Mouse (Mus musculus) forebrain, embryonic 11.5 days (tissue): ENCODE data around the gene Ugcg. TPM values are rescaled to one million over a fixed set of nuclear protein-coding genes. Genes with fewer than 3 reads are reported as not detected.

Source experiments
- ATAC-seq: fragments of 200-750 bp; cut with Nextera tagmentation; replicated peaks from 2 replicates; pipeline ENCODE4 v1.8.0; 2017; ENCODE audit warnings: moderate TSS enrichment; ENCODE audit not compliant: low FRiP score
- DNase-seq: peaks from one replicate; pipeline ENCODE4 v3.0.0-alpha.2; 2017; ENCODE audit warnings: low spot score
- H3K27ac ChIP-seq: fragments of 300-500 bp; sonication (generic); 2 replicates; pipeline ENCODE4 v1.5.1; 2014; ENCODE audit warnings: low read depth, low read length
- H3K27me3 ChIP-seq: fragments of 300-500 bp; sonication (generic); 2 replicates; pipeline ENCODE4 v1.6.1; 2014; ENCODE audit warnings: mild to moderate bottlenecking, low read length, mixed read lengths; ENCODE audit not compliant: control insufficient read depth, insufficient read depth
- H3K36me3 ChIP-seq: fragments of 300-500 bp; sonication (generic); 2 replicates; pipeline ENCODE4 v1.6.1; 2014; ENCODE audit warnings: mild to moderate bottlenecking, low read length, moderate library complexity, mixed read lengths; ENCODE audit not compliant: control insufficient read depth, insufficient read depth
- H3K4me1 ChIP-seq: fragments of 300-500 bp; sonication (generic); replicated peaks from 2 replicates; pipeline ENCODE4 v1.6.1; 2014; ENCODE audit warnings: low read length, mixed read lengths; ENCODE audit not compliant: control insufficient read depth, insufficient read depth
- H3K4me2 ChIP-seq: fragments of 300-500 bp; sonication (generic); 2 replicates; pipeline ENCODE4 v1.6.1; 2014; ENCODE audit warnings: low read depth, mild to moderate bottlenecking, low read length, moderate library complexity, mixed read lengths; ENCODE audit not compliant: severe bottlenecking
- H3K4me3 ChIP-seq: fragments of 300-500 bp; sonication (generic); 2 replicates; pipeline ENCODE4 v1.5.1; 2014; ENCODE audit warnings: low read depth, low read length
- H3K9ac ChIP-seq: fragments of 300-500 bp; sonication (generic); 2 replicates; pipeline ENCODE4 v1.6.1; 2014; ENCODE audit warnings: low read length
- H3K9me3 ChIP-seq: fragments of 300-500 bp; sonication (generic); 2 replicates; pipeline ENCODE4 v1.6.1; 2016; ENCODE audit warnings: low read length, mixed read lengths; ENCODE audit not compliant: control insufficient read depth
- WGBS: fragments of 180-500 bp; shearing (Covaris S2); extraction: QIAGEN DNeasy Blood & Tissue Kit; methylation state at CpG from one replicate; pipeline ENCODE4 v1.1.7; 2014; 5-methylcytosine and 5-hydroxymethylcytosine counted together
- polyA plus RNA-seq: library from polyadenylated mRNA; unstranded; fragments of >200 nt; fragmentation: Nextera tagmentation; extraction: Ambion mirVana; gene quantifications from 2 replicates; pipeline ENCODE4 v1.2.1, GENCODE M21; 2014

Gene Ugcg
- polyA plus RNA-seq, 1 experiment from 2014 or later = 13.0 TPM

GRCm38 (mm10) chr4:59239312-59239728 lies 50.3 kb downstream of the Ugcg start:
- no peak for DNase-seq
- no peak for ATAC-seq
- H3K4me1 ChIP-seq = no peaks in the 10 kb centered on the region
- no peak overlapping the region for H3K4me3 ChIP-seq
- H3K9me3 ChIP-seq = no peaks in the 10 kb centered on the region
- no peaks in the 10 kb centered on the region for H3K36me3 ChIP-seq
- no peak overlapping the region for H3K9ac ChIP-seq
- no peak overlapping the region for H3K27ac ChIP-seq
- 51% methylated on average over 9 of the region's 9 CpGs for WGBS
- no peaks in the 10 kb centered on the region for H3K27me3 ChIP-seq
- no peak overlapping the region for H3K4me2 ChIP-seq

DNA sequence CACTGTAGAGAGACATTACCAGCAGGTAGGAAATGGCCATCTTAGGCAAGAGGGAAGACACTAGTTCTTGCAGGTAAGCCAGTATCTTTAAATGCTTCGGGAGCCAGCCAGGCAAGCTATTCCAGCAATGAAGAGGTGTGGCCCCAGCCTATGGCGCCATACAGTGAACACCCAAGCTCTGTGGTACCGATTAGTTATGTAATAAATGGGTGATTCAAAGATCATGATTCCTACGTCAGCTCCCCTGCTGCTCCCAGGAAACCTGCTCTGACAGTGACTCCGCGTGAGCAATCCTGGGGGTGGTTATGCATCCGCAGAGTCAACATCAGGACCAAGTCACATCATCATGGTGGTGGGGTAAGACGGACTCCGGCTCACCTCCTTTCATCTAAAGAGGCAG lies 51.1 kb downstream of the Ugcg start:
- 95% methylated on average over 9 of the region's 9 CpGs for WGBS
- no peak for ATAC-seq

GRCm38 (mm10) chr4:59241096-59241495 lies 52.0 kb downstream of the Ugcg start:
- no peak overlapping the region for H3K9ac ChIP-seq
- no peak for DNase-seq
- no peaks in the 10 kb centered on the region for H3K36me3 ChIP-seq
- H3K27me3 ChIP-seq = no peaks in the 10 kb centered on the region
- no peak overlapping the region for H3K27ac ChIP-seq
- no peak overlapping the region for H3K4me3 ChIP-seq
- ATAC-seq = no peak
- WGBS = over 99% methylated on average over 4 of the region's 4 CpGs
- no peaks in the 10 kb centered on the region for H3K4me1 ChIP-seq
- no peak overlapping the region for H3K4me2 ChIP-seq
- H3K9me3 ChIP-seq = no peaks in the 10 kb centered on the region

More for the DNA sequence above, 51.1 kb downstream of the Ugcg start:
- Histone ChIP-seq H3K4me1 (no peaks in the 10 kb centered on the region), H3K27me3 (no peaks in the 10 kb centered on the region), H3K4me2 (no peak overlapping the region), H3K9ac (no peak overlapping the region), H3K36me3 (no peaks in the 10 kb centered on the region), H3K4me3 (no peak overlapping the region), H3K9me3 (no peaks in the 10 kb centered on the region), H3K27ac (no peak overlapping the region)
- no peak for DNase-seq

DNA sequence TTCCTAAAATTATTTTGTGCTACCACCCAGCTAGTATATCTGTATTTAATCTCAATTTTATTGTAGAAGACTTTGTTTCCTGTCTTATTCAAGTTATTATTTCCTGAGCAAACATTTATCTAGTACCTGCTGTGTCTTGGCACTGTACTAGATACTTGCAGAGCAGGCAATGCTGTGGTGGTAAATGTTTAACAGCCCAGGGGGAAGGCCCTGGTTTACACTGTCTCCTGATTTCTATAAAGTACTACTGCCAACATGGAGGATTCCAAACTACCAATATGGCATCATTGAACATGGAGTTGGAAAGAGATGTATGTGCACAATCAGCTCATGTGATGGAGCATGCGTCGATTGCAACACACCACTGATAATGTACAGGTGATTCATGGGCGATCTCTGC lies 53.2 kb downstream of the Ugcg start:
- no peaks in the 10 kb centered on the region for H3K9me3 ChIP-seq
- no peak for DNase-seq
- no peaks in the 10 kb centered on the region for H3K4me1 ChIP-seq
- H3K4me3 ChIP-seq = no peak overlapping the region
- 92% methylated on average over 3 of the region's 3 CpGs for WGBS
- H3K9ac ChIP-seq = no peak overlapping the region
- no peak for ATAC-seq
- H3K27ac ChIP-seq = no peak overlapping the region
- H3K4me2 ChIP-seq = no peak overlapping the region
- H3K27me3 ChIP-seq = no peaks in the 10 kb centered on the region
- no peaks in the 10 kb centered on the region for H3K36me3 ChIP-seq

DNA sequence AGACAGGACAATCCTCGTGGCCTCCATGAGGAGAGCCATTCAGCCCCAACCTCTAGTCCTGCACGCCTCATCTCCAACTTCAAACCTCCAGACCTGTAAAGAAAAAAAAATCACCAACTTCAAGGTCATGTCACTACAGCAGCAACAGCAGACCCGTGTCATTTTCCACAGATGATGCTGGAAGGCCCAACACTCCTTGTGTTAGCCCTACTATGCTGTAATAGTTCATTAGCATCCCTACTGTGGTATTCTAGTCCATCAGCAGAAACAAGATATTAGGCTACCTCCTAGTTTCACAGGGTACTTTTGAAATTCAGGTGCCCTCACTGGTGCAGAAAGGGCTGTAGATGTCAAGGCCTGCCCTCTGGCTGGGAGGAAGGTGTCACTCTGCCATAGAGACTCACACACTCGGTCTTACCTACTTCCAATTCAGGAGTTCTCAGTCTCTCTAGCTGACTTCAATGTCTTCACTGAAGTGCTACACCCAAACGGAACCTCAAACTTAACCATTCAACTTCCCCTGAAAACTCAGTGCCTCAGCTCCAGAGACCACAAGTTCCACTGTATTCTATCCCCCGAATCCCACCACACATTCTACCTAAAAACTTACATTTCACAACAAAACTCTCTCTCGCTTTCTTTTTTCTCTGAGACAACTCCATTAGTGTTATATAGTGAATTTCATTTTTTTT lies 54.9 kb downstream of the Ugcg start:
- no peak for ATAC-seq
- WGBS = 88% methylated on average over 7 of the region's 7 CpGs
- Histone ChIP-seq H3K4me3 (no peak overlapping the region), H3K27me3 (no peaks in the 10 kb centered on the region), H3K27ac (no peak overlapping the region), H3K4me2 (no peak overlapping the region), H3K9ac (no peak overlapping the region), H3K9me3 (no peaks in the 10 kb centered on the region), H3K4me1 (no peaks in the 10 kb centered on the region), H3K36me3 (no peaks in the 10 kb centered on the region)
- DNase-seq = no peak

- Histone ChIP-seq H3K4me2 (no peak overlapping the region), H3K4me3 (no peak overlapping the region), H3K27ac (no peak overlapping the region), H3K9me3 (no peaks in the 10 kb centered on the region), H3K9ac (no peak overlapping the region), H3K4me1 (no peaks in the 10 kb centered on the region), H3K27me3 (no peaks in the 10 kb centered on the region), H3K36me3 (no peaks in the 10 kb centered on the region)
- no peak for ATAC-seq
- no peak for DNase-seq
- 82% methylated on average over 7 of the region's 7 CpGs for WGBS
Measured at GRCm38 (mm10) chr4:59244791-59245555, 55.9 kb downstream of the Ugcg start.

- WGBS = 87% methylated on average over 4 of the region's 4 CpGs
Measured at GRCm38 (mm10) chr4:59245776-59246175, 56.7 kb downstream of the Ugcg start.

DNA sequence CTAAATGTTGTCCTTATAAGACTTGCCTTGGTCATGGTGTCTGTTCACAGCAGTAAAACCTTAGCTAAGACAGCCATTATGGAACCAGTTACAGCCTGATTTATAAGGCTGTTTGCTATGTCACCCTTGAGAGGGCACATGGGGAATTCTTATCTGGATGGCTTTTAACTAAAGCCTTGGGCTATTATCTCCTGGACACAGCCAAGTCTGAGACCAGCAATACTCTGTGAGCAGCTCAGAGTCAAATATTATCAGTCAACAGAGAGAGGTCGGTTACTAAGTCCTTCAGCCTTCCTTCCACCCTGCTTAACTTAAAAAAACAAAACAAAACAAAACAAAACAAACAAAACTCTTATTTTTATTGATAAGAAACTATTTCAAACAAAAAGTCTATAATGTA lies 58.5 kb downstream of the Ugcg start:
- H3K9ac ChIP-seq = no peak overlapping the region
- 75% methylated on average over 1 of the region's 1 CpGs for WGBS
- H3K27ac ChIP-seq = no peak overlapping the region
- ATAC-seq = no peak
- no peaks in the 10 kb centered on the region for H3K36me3 ChIP-seq
- no peaks in the 10 kb centered on the region for H3K27me3 ChIP-seq
- no peaks in the 10 kb centered on the region for H3K4me1 ChIP-seq
- no peaks in the 10 kb centered on the region for H3K9me3 ChIP-seq
- DNase-seq = no peak
- no peak overlapping the region for H3K4me3 ChIP-seq
- H3K4me2 ChIP-seq = no peak overlapping the region

More at GRCm38 (mm10) chr4:59245776-59246175, 56.7 kb downstream of the Ugcg start:
- Histone ChIP-seq H3K27ac (no peak overlapping the region), H3K4me3 (no peak overlapping the region), H3K36me3 (no peaks in the 10 kb centered on the region), H3K9ac (no peak overlapping the region), H3K4me1 (no peaks in the 10 kb centered on the region), H3K4me2 (no peak overlapping the region), H3K27me3 (no peaks in the 10 kb centered on the region), H3K9me3 (no peaks in the 10 kb centered on the region)
- DNase-seq = no peak
- no peak for ATAC-seq

DNA sequence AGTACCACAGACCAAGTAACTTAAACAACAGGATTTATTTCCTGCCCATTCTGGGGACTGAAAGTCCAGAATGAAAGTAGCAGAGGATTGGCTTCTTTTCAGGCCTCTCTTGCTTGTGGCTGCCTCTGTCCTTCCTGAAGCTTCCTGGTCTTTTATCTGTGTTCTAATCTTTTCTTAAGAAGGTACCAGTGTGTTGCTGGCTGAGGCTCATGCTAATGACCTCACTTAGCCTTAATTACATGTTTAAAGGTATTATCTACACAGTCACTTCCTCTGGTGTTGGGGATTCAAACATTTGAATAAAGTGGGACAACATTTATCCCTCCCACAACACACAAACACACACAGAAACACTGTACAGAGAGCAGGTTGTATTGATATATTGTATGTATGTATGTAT lies 59.0 kb downstream of the Ugcg start:
- H3K36me3 ChIP-seq = no peaks in the 10 kb centered on the region
- ATAC-seq = no peak
- H3K4me3 ChIP-seq = no peak overlapping the region
- no peak overlapping the region for H3K4me2 ChIP-seq
- no peak overlapping the region for H3K9ac ChIP-seq
- no peaks in the 10 kb centered on the region for H3K4me1 ChIP-seq
- H3K27ac ChIP-seq = no peak overlapping the region
- H3K27me3 ChIP-seq = no peaks in the 10 kb centered on the region
- no peaks in the 10 kb centered on the region for H3K9me3 ChIP-seq
- DNase-seq = no peak
